Mouse (Mus musculus) kidney, postnatal 10 days (tissue): ENCODE results near the gene Zfp64.
"Not testable (repeated sequence)": the region's sequence is repeated elsewhere in the genome, so short reads cannot be mapped to it uniquely, and the experiment has no call there.

Source experiments
- DNase-seq: peaks from one replicate; pipeline ENCODE4 v3.0.0; 2021; ENCODE audit warnings: mixed read lengths

The Zfp64 gene

DNA sequence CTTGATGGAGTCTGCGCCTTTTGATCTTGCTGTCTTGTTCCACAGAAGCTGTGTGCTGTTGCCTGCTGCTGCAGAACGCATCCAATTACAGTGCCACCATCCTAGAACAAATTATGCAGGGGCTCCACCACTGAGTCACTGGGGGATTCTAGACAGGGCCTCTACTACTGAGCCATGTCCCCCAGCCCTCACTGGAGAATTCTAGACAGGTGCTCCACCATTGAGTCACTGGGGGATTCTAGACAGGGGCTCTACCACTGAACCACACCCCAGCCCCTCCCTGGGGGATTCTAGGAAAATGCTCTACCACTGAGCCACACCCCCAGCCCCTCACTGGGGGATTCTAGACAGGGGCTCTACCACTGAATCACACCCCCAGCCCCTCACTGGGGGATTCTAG is 63.3 kb downstream of the Zfp64 start:
- no peak for DNase-seq

DNA sequence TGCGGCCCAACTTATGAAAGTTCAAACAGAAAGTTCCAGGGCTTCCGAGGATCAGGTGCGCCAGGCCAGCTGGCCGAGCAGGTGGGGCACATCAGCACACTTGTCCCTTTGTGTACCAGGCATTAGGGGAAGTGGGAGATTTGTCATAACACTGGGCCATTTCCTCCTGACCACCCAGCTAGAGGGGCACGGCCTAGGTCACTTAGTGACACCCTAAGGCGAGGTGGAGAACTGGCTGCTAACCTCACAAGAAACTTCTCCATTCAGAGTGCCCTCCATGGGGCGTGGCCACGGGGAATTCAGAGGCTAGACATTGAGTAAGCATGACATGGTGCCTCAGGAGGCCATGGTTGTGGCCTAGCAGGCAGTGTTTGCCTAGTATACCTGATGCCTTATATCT is 70.7 kb downstream of the Zfp64 start:
- no peak for DNase-seq

- DNase-seq = no peak
These were observed 72.4 kb downstream of the Zfp64 start for GRCm38 (mm10) chr2:168882997-168883396.

DNA sequence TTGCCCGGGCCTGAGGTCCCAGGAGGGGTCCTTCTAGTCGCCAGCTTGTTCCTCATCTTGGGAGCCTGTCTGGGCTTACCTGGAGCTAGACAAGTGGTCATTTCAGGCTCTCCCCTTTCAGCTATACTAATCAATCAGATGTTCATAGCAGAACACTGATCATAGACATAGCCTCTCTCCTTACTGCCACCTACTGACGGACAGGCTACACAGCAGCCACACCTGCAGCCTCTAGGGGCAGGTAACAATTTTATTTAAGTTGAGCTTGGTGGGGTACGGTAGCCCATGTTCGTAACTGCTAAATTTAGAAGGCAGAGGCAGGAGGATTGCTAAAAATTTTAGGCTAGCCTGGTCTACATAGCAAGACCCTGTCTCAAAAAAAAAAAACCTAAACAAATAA is 73.5 kb downstream of the Zfp64 start:
- peak; percentile 34 for DNase-seq

DNA sequence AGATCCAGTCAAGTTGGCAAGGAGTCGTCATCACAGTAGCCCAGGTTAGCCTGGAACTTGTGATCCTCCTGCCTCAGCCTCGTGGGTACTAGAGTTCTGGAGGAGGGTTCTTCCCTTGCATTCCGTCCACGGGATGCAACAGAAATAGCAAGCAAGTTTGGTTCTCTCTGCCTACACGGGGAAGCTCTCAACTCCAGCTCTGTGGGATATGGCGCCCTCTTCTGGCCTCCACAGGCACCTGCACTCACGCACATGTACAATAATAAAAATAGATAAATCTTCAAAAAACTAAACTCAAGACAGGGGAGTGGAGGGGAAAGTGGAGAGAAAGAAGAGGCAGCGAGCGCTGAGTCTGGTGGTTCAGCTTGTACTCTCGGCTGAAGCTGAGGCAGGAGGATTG is 75.8 kb downstream of the Zfp64 start:
- DNase-seq = no peak

DNA sequence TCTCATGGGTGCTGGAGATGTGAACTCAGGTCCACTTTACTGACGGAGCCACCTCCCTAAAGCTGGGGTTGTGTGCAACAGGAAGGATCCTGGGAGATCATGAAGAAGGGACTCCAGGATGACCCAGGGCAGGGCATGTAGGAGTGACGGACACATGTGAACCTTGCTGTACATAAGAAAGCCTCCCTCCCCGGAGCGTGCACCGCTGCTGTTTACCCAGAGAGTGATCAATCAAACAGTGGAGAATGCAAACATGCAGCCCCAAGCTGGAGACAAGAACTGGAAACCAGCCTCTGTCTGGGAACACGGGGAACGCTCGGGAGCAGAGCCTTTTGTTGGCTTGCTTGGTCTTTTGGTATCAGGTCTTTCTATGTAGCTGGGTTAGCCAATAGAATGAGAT is 76.7 kb downstream of the Zfp64 start:
- DNase-seq = no peak

GRCm38 (mm10) chr2:168878158-168878557 is 77.2 kb downstream of the Zfp64 start:
- no peak for DNase-seq

- DNase-seq = no peak
These were observed 78.8 kb downstream of the Zfp64 start for GRCm38 (mm10) chr2:168876631-168877030.

DNA sequence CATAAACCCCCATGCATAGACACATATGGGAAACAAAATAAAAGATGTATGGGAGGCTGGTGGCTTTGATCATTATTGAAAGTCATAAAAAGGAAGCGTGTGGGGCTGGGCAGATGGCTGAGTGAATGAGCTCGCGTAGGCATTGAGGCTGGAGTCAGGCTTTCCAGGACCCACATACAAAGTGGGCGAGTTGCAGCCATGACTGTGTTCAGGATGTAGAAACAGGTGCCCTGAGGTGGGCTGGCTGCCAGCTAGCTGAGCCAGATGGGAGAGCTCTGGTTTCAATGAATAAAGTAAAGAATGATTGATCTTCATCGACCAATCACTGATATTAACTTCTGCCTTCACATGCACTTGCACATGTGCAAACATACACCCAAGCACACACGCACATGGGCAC is 80.9 kb downstream of the Zfp64 start:
- no peak for DNase-seq

GRCm38 (mm10) chr2:168871767-168872511 is 83.4 kb downstream of the Zfp64 start:
- DNase-seq = peak; percentile 30

- peak; percentile 31 for DNase-seq
These were observed 84.9 kb downstream of the Zfp64 start for GRCm38 (mm10) chr2:168870480-168870879.

DNA sequence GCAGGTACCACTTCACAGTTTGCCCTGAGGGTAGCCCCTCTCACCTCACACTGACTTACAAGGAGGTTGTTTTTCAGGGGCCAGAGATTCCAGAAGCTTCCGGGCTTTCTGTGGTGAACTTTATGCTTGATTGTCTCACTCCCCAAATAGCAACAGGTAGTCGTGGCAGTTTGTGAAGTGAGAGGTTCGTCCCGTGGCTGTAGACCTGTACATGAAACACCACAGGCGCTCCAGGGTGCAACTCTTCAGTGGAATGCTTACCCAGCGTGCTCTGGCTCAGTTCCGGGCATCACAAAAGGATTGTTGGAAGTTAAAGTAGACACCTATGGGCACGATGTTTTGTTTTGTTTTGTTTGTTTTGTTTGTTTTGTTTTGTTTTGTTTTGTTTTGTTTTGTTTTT is 88.4 kb downstream of the Zfp64 start:
- DNase-seq = no peak

DNA sequence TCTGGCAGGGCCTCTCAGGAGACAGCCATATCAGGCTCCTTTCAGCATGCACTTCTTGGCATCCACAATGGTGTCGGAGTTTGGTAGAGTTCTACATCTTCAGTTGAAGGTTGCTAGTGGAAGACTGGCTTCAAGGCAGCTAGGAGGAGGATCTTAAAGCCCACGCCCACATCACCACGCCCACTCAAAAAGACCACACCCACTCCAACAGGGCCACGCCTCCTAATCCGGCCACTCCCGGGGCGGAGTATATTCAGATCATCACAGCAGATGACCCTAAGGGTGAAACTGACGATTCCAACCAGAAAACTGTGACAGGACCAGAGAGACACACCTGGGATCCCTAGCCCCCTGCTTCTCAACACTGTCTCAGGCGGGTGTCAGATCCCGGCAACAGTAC is 89.0 kb downstream of the Zfp64 start:
- DNase-seq = no peak

DNA sequence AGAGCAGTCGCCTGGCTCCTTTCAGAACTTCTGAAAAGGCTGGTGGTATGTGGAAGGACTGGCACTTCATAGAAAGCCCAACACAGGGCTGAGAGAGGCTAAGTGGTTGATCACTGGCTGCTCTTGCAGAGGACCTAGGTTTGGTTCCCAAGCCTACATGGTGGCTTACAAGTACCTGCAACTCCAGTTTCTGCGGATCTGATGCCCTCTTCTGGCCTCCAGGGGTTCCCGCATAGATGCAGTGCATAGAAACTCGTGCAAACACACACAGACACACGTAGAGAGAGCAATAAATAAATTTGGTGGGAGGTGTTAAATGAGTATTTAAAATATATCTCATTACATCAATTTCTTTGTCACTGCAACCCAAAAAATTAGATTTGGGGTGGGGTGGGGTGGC is 90.5 kb downstream of the Zfp64 start:
- no peak for DNase-seq

DNA sequence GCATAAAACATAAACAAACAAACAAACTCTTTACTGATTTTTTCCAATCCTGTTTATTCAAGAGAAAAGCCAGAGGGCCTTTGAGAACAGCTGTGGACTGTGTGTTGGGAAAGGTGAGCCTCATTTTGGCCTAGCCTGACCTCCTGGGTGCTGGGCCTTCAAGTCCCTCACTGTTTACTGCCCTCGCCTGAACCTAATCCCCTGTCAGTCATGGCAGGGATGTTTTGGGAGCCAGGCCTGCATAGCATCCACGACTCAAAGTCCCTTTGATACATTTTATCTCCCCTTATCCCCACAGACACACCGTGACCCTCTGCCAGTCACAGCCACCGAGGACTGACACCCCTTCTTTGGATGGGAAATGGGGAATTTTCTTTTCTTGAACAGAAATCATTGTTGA is 92.7 kb downstream of the Zfp64 start:
- no peak for DNase-seq

DNA sequence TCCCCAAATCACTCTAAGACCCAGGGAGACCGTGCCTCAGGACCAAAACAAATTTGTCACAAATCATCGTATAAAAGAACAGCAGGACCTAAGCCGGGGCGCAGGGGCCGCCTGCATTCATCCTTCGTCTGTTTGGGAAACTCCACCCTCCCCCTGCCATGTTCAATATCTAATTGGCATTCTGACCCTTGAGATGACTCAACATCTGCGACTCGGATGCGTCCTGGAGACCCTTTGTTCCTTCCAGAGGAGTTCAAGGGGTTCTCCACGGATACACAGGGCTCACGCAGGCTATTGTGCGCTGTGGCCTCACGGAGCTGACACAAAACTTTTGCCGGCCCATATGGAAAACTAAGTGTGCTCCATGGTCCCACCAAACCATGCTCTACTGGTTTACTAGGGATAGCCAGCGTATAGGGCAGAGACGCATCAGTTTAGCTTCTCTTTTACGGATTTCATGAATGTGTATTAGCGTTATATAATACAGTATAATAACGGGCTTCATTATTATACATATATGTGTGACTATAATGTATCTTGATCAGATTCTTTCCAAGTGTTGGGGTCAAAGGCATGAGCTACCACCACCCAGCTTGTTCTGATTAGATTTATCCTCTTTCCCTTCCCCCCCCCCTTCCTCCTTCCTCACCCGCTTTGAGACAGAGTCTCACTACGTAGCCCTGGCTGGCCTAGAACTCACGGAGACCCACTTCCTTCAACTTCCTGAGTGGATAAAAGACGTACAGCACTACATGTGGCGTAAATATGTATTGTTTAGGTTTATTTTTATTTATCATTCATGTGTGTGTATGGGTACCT is 94.3 kb downstream of the Zfp64 start:
- DNase-seq = no peak

GRCm38 (mm10) chr2:168860032-168860691 is 95.2 kb downstream of the Zfp64 start:
- no peak for DNase-seq

- no peak for DNase-seq
These were observed 98.7 kb downstream of the Zfp64 start for GRCm38 (mm10) chr2:168856638-168857037.

GRCm38 (mm10) chr2:168854777-168855176 is 100.6 kb downstream of the Zfp64 start:
- no peak for DNase-seq

GRCm38 (mm10) chr2:168853869-168854268 is 101.5 kb downstream of the Zfp64 start:
- not testable (repeated sequence) for DNase-seq

DNA sequence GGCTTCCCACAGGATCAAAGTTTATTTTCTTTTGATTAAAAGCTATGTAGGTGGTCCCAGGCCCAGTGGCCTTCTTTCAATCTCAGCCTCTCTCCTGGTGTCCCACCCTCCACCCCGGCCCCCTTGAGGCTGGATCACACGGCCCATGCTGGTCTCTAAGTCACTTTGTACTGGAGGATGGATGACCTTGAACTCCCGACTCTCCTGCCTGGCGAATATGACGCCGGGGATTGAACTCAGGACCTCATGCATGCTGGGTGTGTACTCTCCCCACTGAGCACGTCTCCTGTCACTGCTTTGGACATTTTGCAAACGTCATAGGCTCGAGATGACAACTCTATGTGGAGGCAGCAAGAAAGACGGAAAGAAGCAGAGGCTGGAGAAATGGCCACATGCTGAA is 103.8 kb downstream of the Zfp64 start:
- DNase-seq = no peak

DNA sequence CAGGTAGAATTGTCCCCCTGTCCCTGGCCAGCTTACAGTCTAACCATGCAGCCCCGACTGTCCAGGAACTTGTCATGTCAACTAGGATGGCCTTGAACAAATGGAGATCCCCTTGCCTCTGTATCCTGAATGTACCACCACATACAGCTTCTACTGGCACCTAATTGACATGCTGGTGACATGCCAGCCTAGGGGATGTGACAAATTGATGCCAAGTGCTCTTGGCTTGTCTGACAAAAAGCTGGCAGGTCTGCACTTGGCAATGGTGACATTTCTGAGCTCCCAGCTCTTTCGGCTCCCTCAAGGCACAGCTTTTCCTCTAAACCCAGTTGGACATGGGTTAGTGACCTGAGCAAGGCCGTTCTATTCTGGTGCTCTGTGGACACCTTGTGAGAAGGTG is 106.8 kb downstream of the Zfp64 start:
- DNase-seq = no peak

DNA sequence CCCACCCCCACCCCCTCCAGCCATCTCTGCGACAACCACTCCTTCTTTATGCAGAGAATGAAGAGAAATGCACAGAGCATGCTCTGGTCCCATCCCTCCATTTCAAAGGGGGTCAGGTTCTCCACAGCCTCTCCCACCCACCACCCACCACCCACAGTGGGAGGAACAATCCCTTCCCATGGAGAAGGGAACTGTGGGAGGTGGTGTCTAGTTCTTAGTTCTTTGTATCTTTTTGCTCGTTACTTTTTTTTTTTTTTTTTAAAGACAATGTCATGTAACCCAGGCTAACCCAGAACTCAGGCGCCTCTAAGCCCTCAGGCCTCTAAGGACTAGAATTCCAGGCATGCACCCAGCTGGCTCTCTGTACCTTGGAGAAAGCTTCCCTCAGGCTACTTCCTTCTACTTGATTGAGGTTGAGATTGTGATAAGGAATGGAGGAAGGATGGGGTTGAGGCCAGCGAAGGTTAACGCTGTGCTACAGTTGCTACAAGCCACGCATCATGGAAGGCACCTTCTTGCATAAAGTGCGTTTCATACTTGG is 109.1 kb downstream of the Zfp64 start:
- no peak for DNase-seq
